Mouse (Mus musculus): ENCODE measurements around the gene Ptov1. TPM values are rescaled to one million over a fixed set of nuclear protein-coding genes. Genes with fewer than 3 reads are reported as not detected.

Ptov1 gene
- total and polyA plus RNA-seq, 2 experiments, result 17.0 to 76.1 TPM

DNA sequence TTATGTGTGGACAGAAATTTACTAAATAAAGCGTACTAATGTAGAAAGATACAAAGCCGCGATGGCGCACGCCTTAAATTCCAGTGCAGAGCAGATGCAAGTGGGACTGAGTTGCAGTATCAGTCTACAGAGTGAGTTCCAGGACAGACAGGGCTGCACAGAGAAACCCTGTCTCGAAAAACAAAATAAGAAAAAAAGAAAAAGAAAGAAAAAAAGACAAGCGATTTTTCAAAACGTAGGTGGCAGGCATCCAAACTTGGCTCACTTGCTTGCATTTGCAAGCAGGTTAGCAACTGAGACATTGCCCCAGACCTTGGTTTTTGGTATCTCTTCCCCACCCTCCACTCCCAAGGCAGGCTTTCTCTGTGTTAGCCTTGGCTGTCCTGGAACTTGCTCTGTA, 23.6 kb upstream of the Ptov1 start:
- Histone ChIP-seq H3K4me1 (ENCODE audit: control insufficient read depth, insufficient read depth, low read length) (peaks cover 10% of the 10 kb centered on the region), H3K9ac (ENCODE audit: low read depth, low read length) (no peak overlapping the region), H3K79me2 (ENCODE audit: control insufficient read depth, insufficient read depth, low read length) (peaks cover 18% of the 10 kb centered on the region), H3K27ac (replicated peaks; ENCODE audit: insufficient read depth, low read depth, low read length) (no peak overlapping the region), H3K36me3 (ENCODE audit: control insufficient read depth, insufficient read depth, low read length) (no peaks in the 10 kb centered on the region; the same call in 1 of the 2 replicates), H3K27me3 (ENCODE audit: control insufficient read depth, insufficient read depth, low read length) (no peaks in the 10 kb centered on the region), H3K4me3 (ENCODE audit: insufficient read depth, low read depth, low read length) (no peak overlapping the region)
- no peak for DNase-seq (ENCODE audit: extremely low read depth, low read depth, low spot score)
- no peak for TF ChIP-seq CTCF (IDR thresholded peaks at IDR 0.05; ENCODE audit: low read depth, low read length)
- no peak for TF ChIP-seq POLR2A (IDR thresholded peaks at IDR 0.05; ENCODE audit: extremely low read depth, insufficient read depth, low read length)
- WGBS, result 36% methylated on average over 8 of the region's 8 CpGs

- peak within 1 kb of the TSS; percentile 80 for H3K9ac ChIP-seq (ENCODE audit: low read depth, low read length)
- WGBS, result under 1% methylated on average over 56 of the region's 56 CpGs
Measured at GRCm38 (mm10) chr7:44892276-44892921, 22.8 kb upstream of the Ptov1 start, which contains the start of gene Med25. Med25 (minus strand) TSS chr7:44892712.

GRCm38 (mm10) chr7:44891611-44892010, 22.0 kb upstream of the Ptov1 start:
- H3K9ac ChIP-seq (ENCODE audit: low read depth, low read length), result peak overlapping the region; percentile 80
- DNase-seq (ENCODE audit: extremely low read depth, low read depth, low spot score), result peak; percentile 51
- H3K27me3 ChIP-seq (ENCODE audit: control insufficient read depth, insufficient read depth, low read length), result no peaks in the 10 kb centered on the region
- H3K27ac ChIP-seq (replicated peaks; ENCODE audit: insufficient read depth, low read depth, low read length), result no peak overlapping the region; the same call in 1 of the 2 replicates
- no peaks in the 10 kb centered on the region; the same call in 1 of the 2 replicates for H3K36me3 ChIP-seq (ENCODE audit: control insufficient read depth, insufficient read depth, low read length)
- H3K79me2 ChIP-seq (ENCODE audit: control insufficient read depth, insufficient read depth, low read length), result peaks cover 18% of the 10 kb centered on the region
- WGBS, result 9% methylated on average over 6 of the region's 6 CpGs
- H3K4me1 ChIP-seq (ENCODE audit: control insufficient read depth, insufficient read depth, low read length), result peaks cover 10% of the 10 kb centered on the region
- no peak for TF ChIP-seq POLR2A (IDR thresholded peaks at IDR 0.05; ENCODE audit: extremely low read depth, insufficient read depth, low read length)
- TF ChIP-seq CTCF (IDR thresholded peaks at IDR 0.05; ENCODE audit: low read depth, low read length), result no peak
- H3K4me3 ChIP-seq (ENCODE audit: insufficient read depth, low read depth, low read length), result peak overlapping the region; percentile 72

More at GRCm38 (mm10) chr7:44892276-44892921, 22.8 kb upstream of the Ptov1 start, which contains the start of gene Med25:
- Histone ChIP-seq H3K4me3 (ENCODE audit: insufficient read depth, low read depth, low read length) (peak within 1 kb of the TSS; percentile 72), H3K27ac (replicated peaks; ENCODE audit: insufficient read depth, low read depth, low read length) (peak within 1 kb of the TSS; percentile 97), H3K79me2 (ENCODE audit: control insufficient read depth, insufficient read depth, low read length) (peaks cover 18% of the 10 kb centered on the region), H3K4me1 (ENCODE audit: control insufficient read depth, insufficient read depth, low read length) (peaks cover 10% of the 10 kb centered on the region), H3K36me3 (ENCODE audit: control insufficient read depth, insufficient read depth, low read length) (no peaks in the 10 kb centered on the region; the same call in 1 of the 2 replicates), H3K27me3 (ENCODE audit: control insufficient read depth, insufficient read depth, low read length) (no peaks in the 10 kb centered on the region)
- TF ChIP-seq POLR2A (IDR thresholded peaks at IDR 0.05; ENCODE audit: extremely low read depth, insufficient read depth, low read length), result peak; percentile 32; the same call in 1 of the 2 replicates
- no peak for TF ChIP-seq CTCF (IDR thresholded peaks at IDR 0.05; ENCODE audit: low read depth, low read length)
- DNase-seq (ENCODE audit: extremely low read depth, low read depth, low spot score), result peak; percentile 82

GRCm38 (mm10) chr7:44890737-44891136, 21.1 kb upstream of the Ptov1 start:
- peaks cover 18% of the 10 kb centered on the region for H3K79me2 ChIP-seq (ENCODE audit: control insufficient read depth, insufficient read depth, low read length)
- no peaks in the 10 kb centered on the region; the same call in 1 of the 2 replicates for H3K36me3 ChIP-seq (ENCODE audit: control insufficient read depth, insufficient read depth, low read length)
- H3K4me3 ChIP-seq (ENCODE audit: insufficient read depth, low read depth, low read length), result no peak overlapping the region
- H3K27ac ChIP-seq (replicated peaks; ENCODE audit: insufficient read depth, low read depth, low read length), result no peak overlapping the region
- no peak overlapping the region for H3K9ac ChIP-seq (ENCODE audit: low read depth, low read length)
- H3K27me3 ChIP-seq (ENCODE audit: control insufficient read depth, insufficient read depth, low read length), result no peaks in the 10 kb centered on the region
- no peak for TF ChIP-seq POLR2A (IDR thresholded peaks at IDR 0.05; ENCODE audit: extremely low read depth, insufficient read depth, low read length)
- TF ChIP-seq CTCF (IDR thresholded peaks at IDR 0.05; ENCODE audit: low read depth, low read length), result no peak
- WGBS, result 65% methylated on average over 4 of the region's 4 CpGs
- DNase-seq (ENCODE audit: extremely low read depth, low read depth, low spot score), result no peak
- peaks cover 7% of the 10 kb centered on the region for H3K4me1 ChIP-seq (ENCODE audit: control insufficient read depth, insufficient read depth, low read length)

DNA sequence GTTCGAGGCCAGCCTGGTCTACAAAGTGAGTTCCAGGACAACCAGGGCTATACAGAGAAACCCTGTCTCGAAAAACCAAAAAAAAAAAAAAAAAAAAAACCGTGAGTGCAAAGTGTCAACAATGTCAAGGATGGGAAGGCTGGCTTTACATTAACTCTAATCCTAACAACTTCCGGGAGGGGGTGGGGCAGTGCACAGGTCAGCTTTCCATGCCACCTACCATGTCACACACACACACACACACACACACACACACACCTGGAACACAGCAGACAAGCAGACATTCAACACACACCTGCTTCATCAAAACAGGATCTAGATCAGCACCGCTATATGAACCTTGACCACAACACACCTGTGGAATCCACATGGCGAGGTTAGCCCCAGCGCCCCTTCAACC, 20.6 kb upstream of the Ptov1 start:
- H3K4me3 ChIP-seq (ENCODE audit: insufficient read depth, low read depth, low read length), result no peak overlapping the region
- 76% methylated on average over 7 of the region's 7 CpGs for WGBS
- H3K27ac ChIP-seq (replicated peaks; ENCODE audit: insufficient read depth, low read depth, low read length), result no peak overlapping the region
- H3K36me3 ChIP-seq (ENCODE audit: control insufficient read depth, insufficient read depth, low read length), result no peaks in the 10 kb centered on the region; the same call in 1 of the 2 replicates
- TF ChIP-seq POLR2A (IDR thresholded peaks at IDR 0.05; ENCODE audit: extremely low read depth, insufficient read depth, low read length), result no peak
- no peak for TF ChIP-seq CTCF (IDR thresholded peaks at IDR 0.05; ENCODE audit: low read depth, low read length)
- no peaks in the 10 kb centered on the region for H3K27me3 ChIP-seq (ENCODE audit: control insufficient read depth, insufficient read depth, low read length)
- H3K9ac ChIP-seq (ENCODE audit: low read depth, low read length), result no peak overlapping the region
- H3K79me2 ChIP-seq (ENCODE audit: control insufficient read depth, insufficient read depth, low read length), result peaks cover 18% of the 10 kb centered on the region
- no peak for DNase-seq (ENCODE audit: extremely low read depth, low read depth, low spot score)
- peaks cover 7% of the 10 kb centered on the region for H3K4me1 ChIP-seq (ENCODE audit: control insufficient read depth, insufficient read depth, low read length)
